Mouse (Mus musculus): ENCODE measurements around the gene Usp10.

- TF ChIP-seq CTCF (IDR thresholded peaks at IDR 0.05; ENCODE audit: insufficient read depth, low read depth, low read length) (no peak), POLR2A (IDR thresholded peaks at IDR 0.05; ENCODE audit: insufficient read depth, low read depth, low read length) (no peak)
Measured at GRCm38 (mm10) chr8:120006645-120007160, 96.5 kb downstream of the Usp10 start.
